Mouse (Mus musculus) liver, postnatal 0 days (tissue): ENCODE results near the gene Scgb1b27. TPM values are rescaled to one million over a fixed set of nuclear protein-coding genes. Genes with fewer than 3 reads are reported as not detected.

Source experiments
- polyA plus RNA-seq: library from polyadenylated mRNA; unstranded; fragments of >200 nt; fragmentation: Nextera tagmentation; extraction: Ambion mirVana; gene quantifications from 2 replicates; pipeline ENCODE4 v1.2.1, GENCODE M21; 2015

Scgb1b27 gene
- polyA plus RNA-seq, 1 experiment from 2014 or later: not detected

Other genes starting within 250 kb of the Scgb1b27 start
- not detected in 2 replicates for gene Scgb2b26, start 76.4 kb upstream of the Scgb1b27 start, polyA plus RNA-seq
- not detected in 2 replicates for gene Scgb2b27, start 7.5 kb upstream of the Scgb1b27 start, polyA plus RNA-seq
- gene Scgb1b30, start 73.9 kb downstream of the Scgb1b27 start, polyA plus RNA-seq: not detected in 2 replicates
- 0.94 and 1.5 TPM in 2 replicates for gene Wtip, start 111.8 kb downstream of the Scgb1b27 start, polyA plus RNA-seq
- gene Uba2, start 148.1 kb downstream of the Scgb1b27 start, polyA plus RNA-seq: 42.1 and 50.0 TPM in 2 replicates
- gene Pdcd2l, start 175.2 kb downstream of the Scgb1b27 start, polyA plus RNA-seq: 14.2 and 17.2 TPM in 2 replicates
- 173 and 218 TPM in 2 replicates for gene Gpi1, start 208.9 kb downstream of the Scgb1b27 start, polyA plus RNA-seq
- gene Gm6096, start 229.6 kb downstream of the Scgb1b27 start, polyA plus RNA-seq: not detected in 2 replicates